Mouse (Mus musculus) erythroblast, embryonic 14.5 days (primary cell): ENCODE data around the gene Ppp1r14c. TPM values are rescaled to one million over a fixed set of nuclear protein-coding genes. Genes with fewer than 3 reads are reported as not detected.

Experiments
- H3K27me3 ChIP-seq: 2 replicates; pipeline ENCODE4 v1.6.1; 2012; ENCODE audit warnings: inconsistent platforms; ENCODE audit not compliant: control insufficient read depth
- H3K36me3 ChIP-seq: 2 replicates; pipeline ENCODE4 v1.6.1; 2012; ENCODE audit warnings: mild to moderate bottlenecking, inconsistent platforms; ENCODE audit not compliant: control insufficient read depth
- H3K4me1 ChIP-seq: 2 replicates; pipeline ENCODE4 v1.6.1; 2012; ENCODE audit warnings: inconsistent platforms; ENCODE audit not compliant: control insufficient read depth
- H3K4me3 ChIP-seq: replicated peaks from 2 replicates; pipeline ENCODE3; 2012; ENCODE audit warnings: moderate library complexity, mild to moderate bottlenecking, inconsistent platforms
- H3K9me3 ChIP-seq: 2 replicates; pipeline ENCODE4 v1.6.1; 2012; ENCODE audit warnings: low read length, inconsistent platforms, mixed read lengths; ENCODE audit not compliant: control insufficient read depth
- GATA1 ChIP-seq: IDR thresholded peaks from 2 replicates; pipeline ENCODE4 v1.6.1; 2012; ENCODE audit warnings: low read length, inconsistent platforms, mixed read lengths
- TAL1 ChIP-seq: IDR thresholded peaks from 3 replicates; pipeline ENCODE4 v1.6.1; 2012; ENCODE audit warnings: low read length, inconsistent platforms, mixed read lengths
- polyA plus RNA-seq: library from polyadenylated mRNA; stranded (reverse); fragments of >175 nt; gene quantifications from 2 replicates; pipeline ENCODE4 v1.2.3, GENCODE M21; 2012

Gene Ppp1r14c
- polyA plus RNA-seq, 1 experiment = not detected

- Histone ChIP-seq H3K4me1 (no peaks in the 10 kb centered on the region), H3K36me3 (no peaks in the 10 kb centered on the region), H3K27me3 (peaks cover 23% of the 10 kb centered on the region), H3K9me3 (no peaks in the 10 kb centered on the region), H3K4me3 (no peak overlapping the region)
- no peak for TF ChIP-seq GATA1
- TF ChIP-seq TAL1 = no peak
Measured at GRCm38 (mm10) chr10:3366870-3367431, 1.1 kb downstream of the Ppp1r14c start.

GRCm38 (mm10) chr10:3367440-3367839 lies 1.6 kb downstream of the Ppp1r14c start:
- H3K27me3 ChIP-seq = peaks cover 23% of the 10 kb centered on the region

GRCm38 (mm10) chr10:3383176-3383575 lies 17.3 kb downstream of the Ppp1r14c start:
- Histone ChIP-seq H3K4me1 (no peaks in the 10 kb centered on the region), H3K36me3 (no peaks in the 10 kb centered on the region), H3K27me3 (no peaks in the 10 kb centered on the region), H3K4me3 (no peak overlapping the region), H3K9me3 (no peaks in the 10 kb centered on the region)
- TF ChIP-seq GATA1 (no peak), TAL1 (no peak)

More at GRCm38 (mm10) chr10:3367440-3367839, 1.6 kb downstream of the Ppp1r14c start:
- H3K4me3 ChIP-seq = no peak overlapping the region
- no peaks in the 10 kb centered on the region for H3K36me3 ChIP-seq
- no peaks in the 10 kb centered on the region for H3K9me3 ChIP-seq
- H3K4me1 ChIP-seq = no peaks in the 10 kb centered on the region
- no peak for TF ChIP-seq GATA1
- no peak for TF ChIP-seq TAL1

- H3K4me3 ChIP-seq = no peak overlapping the region
- H3K4me1 ChIP-seq = no peaks in the 10 kb centered on the region
- H3K27me3 ChIP-seq = no peaks in the 10 kb centered on the region
- no peak for TF ChIP-seq GATA1
- TF ChIP-seq TAL1 = no peak
- H3K36me3 ChIP-seq = no peaks in the 10 kb centered on the region
- no peaks in the 10 kb centered on the region for H3K9me3 ChIP-seq
Measured at GRCm38 (mm10) chr10:3392251-3392650, 26.4 kb downstream of the Ppp1r14c start.

- Histone ChIP-seq H3K9me3 (no peaks in the 10 kb centered on the region), H3K4me3 (no peak overlapping the region), H3K4me1 (no peaks in the 10 kb centered on the region), H3K27me3 (no peaks in the 10 kb centered on the region), H3K36me3 (no peaks in the 10 kb centered on the region)
- no peak for TF ChIP-seq GATA1
- no peak for TF ChIP-seq TAL1
Measured at GRCm38 (mm10) chr10:3393548-3393947, 27.7 kb downstream of the Ppp1r14c start.

- Histone ChIP-seq H3K4me3 (no peak overlapping the region), H3K9me3 (no peaks in the 10 kb centered on the region), H3K36me3 (no peaks in the 10 kb centered on the region), H3K4me1 (no peaks in the 10 kb centered on the region), H3K27me3 (no peaks in the 10 kb centered on the region)
- TF ChIP-seq TAL1 (no peak), GATA1 (no peak)
Measured at GRCm38 (mm10) chr10:3394193-3394592, 28.3 kb downstream of the Ppp1r14c start.

GRCm38 (mm10) chr10:3394671-3395288 lies 28.9 kb downstream of the Ppp1r14c start:
- no peak for TF ChIP-seq TAL1
- no peak for TF ChIP-seq GATA1
- Histone ChIP-seq H3K9me3 (no peaks in the 10 kb centered on the region), H3K27me3 (no peaks in the 10 kb centered on the region)

GRCm38 (mm10) chr10:3395341-3395931 lies 29.6 kb downstream of the Ppp1r14c start:
- no peaks in the 10 kb centered on the region for H3K27me3 ChIP-seq
- H3K4me1 ChIP-seq = no peaks in the 10 kb centered on the region
- TF ChIP-seq GATA1 (no peak), TAL1 (no peak)
- H3K9me3 ChIP-seq = no peaks in the 10 kb centered on the region
- no peak overlapping the region for H3K4me3 ChIP-seq
- H3K36me3 ChIP-seq = no peaks in the 10 kb centered on the region

More at GRCm38 (mm10) chr10:3394671-3395288, 28.9 kb downstream of the Ppp1r14c start:
- Histone ChIP-seq H3K36me3 (no peaks in the 10 kb centered on the region), H3K4me1 (no peaks in the 10 kb centered on the region), H3K4me3 (no peak overlapping the region)

GRCm38 (mm10) chr10:3396008-3396795 lies 30.3 kb downstream of the Ppp1r14c start:
- Histone ChIP-seq H3K4me1 (no peaks in the 10 kb centered on the region), H3K9me3 (no peaks in the 10 kb centered on the region), H3K36me3 (no peaks in the 10 kb centered on the region), H3K27me3 (no peaks in the 10 kb centered on the region), H3K4me3 (no peak overlapping the region)
- TF ChIP-seq GATA1 (no peak), TAL1 (no peak)
